Mouse (Mus musculus) macrophage (primary cell): ENCODE data around the gene Samd11. TPM values are rescaled to one million over a fixed set of nuclear protein-coding genes. Genes with fewer than 3 reads are reported as not detected.
A peak's percentile ranks its signal among the peaks of the same experiment; 100 is the strongest.

ENCODE experiments used
- H3K27ac ChIP-seq: fragments of 350-480 bp; formaldehyde crosslinking; 2 replicates; pipeline ENCODE4 v1.9.0; 2021
- H3K36me3 ChIP-seq: fragments of 350-480 bp; formaldehyde crosslinking; 2 replicates; pipeline ENCODE4 v1.9.0; 2021; ENCODE audit errors: inconsistent target
- H3K4me3 ChIP-seq: fragments of 350-480 bp; formaldehyde crosslinking; 2 replicates; pipeline ENCODE4 v1.9.0; 2021; ENCODE audit errors: inconsistent target
- H3K79me2 ChIP-seq: fragments of 350-480 bp; formaldehyde crosslinking; 2 replicates; pipeline ENCODE4 v1.9.0; 2021; ENCODE audit errors: inconsistent target
- WGBS: methylation state at CpG from one replicate; pipeline ENCODE4 v1.1.7; 2026; ENCODE audit warnings: inconsistent platforms; ENCODE audit not compliant: missing documents; 5-methylcytosine and 5-hydroxymethylcytosine counted together
- polyA plus RNA-seq: library from polyadenylated mRNA; stranded (reverse); fragments of 250-400 nt; gene quantifications from 3 replicates; pipeline ENCODE4 v1.2.4, GENCODE M21; 2018; ENCODE audit warnings: inconsistent platforms

Gene Samd11
- polyA plus RNA-seq, 1 experiment from 2014 or later = 0.43 TPM

GRCm38 (mm10) chr4:156228393-156229024 is 26.9 kb downstream of the Samd11 start:
- Histone ChIP-seq H3K27ac (peak overlapping the region; percentile 60), H3K36me3 (peaks cover 40% of the 10 kb centered on the region; the same call in 1 of the 2 replicates), H3K79me2 (peaks cover 11% of the 10 kb centered on the region; the same call in 1 of the 2 replicates), H3K4me3 (peak overlapping the region; percentile 37)
- WGBS = 48% methylated on average over 12 of the region's 12 CpGs

- Histone ChIP-seq H3K36me3 (peaks cover 45% of the 10 kb centered on the region; the same call in 1 of the 2 replicates), H3K79me2 (peaks cover 11% of the 10 kb centered on the region; the same call in 1 of the 2 replicates), H3K27ac (peak overlapping the region; percentile 60), H3K4me3 (peak overlapping the region; percentile 37)
- WGBS = 60% methylated on average over 15 of the region's 18 CpGs
Measured at GRCm38 (mm10) chr4:156227752-156228392, 27.6 kb downstream of the Samd11 start.

GRCm38 (mm10) chr4:156224276-156224675 is 31.2 kb downstream of the Samd11 start:
- Histone ChIP-seq H3K36me3 (peaks cover 37% of the 10 kb centered on the region; the same call in 1 of the 2 replicates), H3K4me3 (no peak overlapping the region), H3K27ac (no peak overlapping the region), H3K79me2 (peaks cover 11% of the 10 kb centered on the region; the same call in 1 of the 2 replicates)
- WGBS = 91% methylated on average over 2 of the region's 2 CpGs

GRCm38 (mm10) chr4:156219936-156220335 is 35.5 kb downstream of the Samd11 start:
- Histone ChIP-seq H3K79me2 (no peaks in the 10 kb centered on the region), H3K27ac (no peak overlapping the region), H3K4me3 (no peak overlapping the region), H3K36me3 (peaks cover 36% of the 10 kb centered on the region; the same call in 1 of the 2 replicates)
- 92% methylated on average over 11 of the region's 11 CpGs for WGBS

DNA sequence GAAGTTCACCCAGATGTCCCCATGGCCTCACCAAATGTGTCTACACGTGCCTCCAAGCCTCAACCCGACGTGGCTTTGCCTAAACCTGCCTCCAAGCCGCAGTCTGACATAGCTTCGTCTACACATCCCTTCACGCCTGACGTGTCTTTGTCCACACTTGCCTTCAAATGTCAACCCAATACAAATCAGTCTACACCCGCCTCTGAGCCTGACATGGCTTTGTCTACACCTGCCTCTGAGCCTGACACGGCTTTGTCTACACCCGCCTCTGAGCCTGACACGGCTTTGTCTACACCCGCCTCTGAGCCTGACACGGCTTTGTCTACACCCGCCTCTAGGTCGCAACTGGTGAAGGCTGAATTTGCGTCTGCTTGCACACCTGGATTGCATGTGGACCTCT is 37.6 kb downstream of the Samd11 start:
- peaks cover 17% of the 10 kb centered on the region; the same call in 1 of the 2 replicates for H3K36me3 ChIP-seq

GRCm38 (mm10) chr4:156217022-156217669 is 38.3 kb downstream of the Samd11 start:
- Histone ChIP-seq H3K27ac (no peak overlapping the region), H3K4me3 (no peak overlapping the region), H3K36me3 (peaks cover 10% of the 10 kb centered on the region; the same call in 1 of the 2 replicates), H3K79me2 (no peaks in the 10 kb centered on the region)
- WGBS = 92% methylated on average over 16 of the region's 16 CpGs

More for the DNA sequence above, 37.6 kb downstream of the Samd11 start:
- 93% methylated on average over 14 of the region's 16 CpGs for whole genome bisulfite sequencing
- Histone ChIP-seq H3K27ac (no peak overlapping the region), H3K79me2 (no peaks in the 10 kb centered on the region), H3K4me3 (no peak overlapping the region)

- no peak overlapping the region for H3K4me3 ChIP-seq
- WGBS = 100% methylated on average over 2 of the region's 2 CpGs
Measured at GRCm38 (mm10) chr4:156216196-156216595, 39.3 kb downstream of the Samd11 start.

GRCm38 (mm10) chr4:156215649-156216048 is 39.8 kb downstream of the Samd11 start, which contains the start of gene Perm1:
Gene Perm1, plus strand, starts transcription at chr4:156215868.
- no peak within 1 kb of the TSS for H3K4me3 ChIP-seq
- no peaks in the 10 kb centered on the region for H3K36me3 ChIP-seq
- WGBS = 72% methylated on average over 4 of the region's 4 CpGs
- no peaks in the 10 kb centered on the region for H3K79me2 ChIP-seq
- no peak within 1 kb of the TSS for H3K27ac ChIP-seq

More at GRCm38 (mm10) chr4:156216196-156216595, 39.3 kb downstream of the Samd11 start:
- Histone ChIP-seq H3K36me3 (peaks cover 1% of the 10 kb centered on the region; the same call in 1 of the 2 replicates), H3K27ac (no peak overlapping the region), H3K79me2 (no peaks in the 10 kb centered on the region)

DNA sequence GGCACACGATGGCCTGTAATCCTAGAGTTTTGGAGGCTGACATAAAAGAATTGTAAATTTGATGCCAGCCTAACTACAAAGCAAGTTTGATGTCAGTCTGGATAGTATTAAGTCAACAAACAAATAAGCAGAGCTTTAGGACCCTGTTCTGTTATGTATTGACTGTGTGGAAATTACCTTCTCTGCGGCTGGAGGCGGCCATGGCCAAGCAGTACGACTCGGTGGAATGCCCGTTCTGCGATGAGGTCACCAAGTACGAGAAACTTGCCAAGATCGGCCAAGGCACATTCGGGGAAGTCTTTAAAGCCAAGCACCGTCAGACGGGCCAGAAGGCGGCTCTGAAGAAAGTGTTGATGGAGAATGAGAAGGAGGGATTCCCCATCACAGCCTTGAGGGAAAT is 42.3 kb downstream of the Samd11 start:
- no peak overlapping the region for H3K4me3 ChIP-seq
- H3K79me2 ChIP-seq = no peaks in the 10 kb centered on the region
- 94% methylated on average over 13 of the region's 13 CpGs for WGBS
- no peaks in the 10 kb centered on the region for H3K36me3 ChIP-seq
- no peak overlapping the region for H3K27ac ChIP-seq

DNA sequence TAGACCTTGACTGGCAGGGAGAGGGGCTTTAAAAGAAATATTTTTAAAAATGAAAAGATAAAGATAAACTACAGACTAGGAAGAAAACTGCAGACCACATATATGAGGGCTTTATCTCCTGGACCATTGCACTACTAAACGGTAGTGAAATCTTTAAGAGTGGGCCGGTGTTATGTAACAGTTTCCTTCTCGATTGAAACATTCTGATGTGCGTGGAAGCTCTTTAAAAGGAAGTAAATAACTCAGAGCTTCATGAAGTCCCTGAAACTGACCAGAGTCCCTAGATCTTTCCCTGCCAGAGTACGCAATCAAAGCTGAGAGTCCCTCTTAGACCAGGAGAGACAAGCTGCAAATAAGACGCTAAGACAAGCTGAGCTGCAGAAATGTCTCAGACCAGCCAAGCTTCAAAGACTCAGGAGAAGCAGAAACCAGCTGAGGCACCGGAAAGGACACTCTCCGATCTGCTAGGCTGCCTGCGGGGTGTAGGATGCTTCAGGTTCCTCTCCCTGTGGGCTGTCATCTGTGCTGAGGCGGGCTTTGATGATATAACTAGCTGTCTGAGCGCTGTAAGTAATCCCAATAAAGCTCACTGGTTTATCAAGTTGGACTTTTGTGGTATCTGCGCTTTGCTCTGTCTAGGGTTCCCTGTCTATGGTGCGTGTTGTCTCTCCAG is 45.4 kb downstream of the Samd11 start:
- H3K79me2 ChIP-seq = no peaks in the 10 kb centered on the region; the same call in 1 of the 2 replicates
- H3K27ac ChIP-seq = no peak overlapping the region
- 40% methylated on average over 13 of the region's 13 CpGs for WGBS
- no peak overlapping the region for H3K4me3 ChIP-seq
- H3K36me3 ChIP-seq = no peaks in the 10 kb centered on the region

DNA sequence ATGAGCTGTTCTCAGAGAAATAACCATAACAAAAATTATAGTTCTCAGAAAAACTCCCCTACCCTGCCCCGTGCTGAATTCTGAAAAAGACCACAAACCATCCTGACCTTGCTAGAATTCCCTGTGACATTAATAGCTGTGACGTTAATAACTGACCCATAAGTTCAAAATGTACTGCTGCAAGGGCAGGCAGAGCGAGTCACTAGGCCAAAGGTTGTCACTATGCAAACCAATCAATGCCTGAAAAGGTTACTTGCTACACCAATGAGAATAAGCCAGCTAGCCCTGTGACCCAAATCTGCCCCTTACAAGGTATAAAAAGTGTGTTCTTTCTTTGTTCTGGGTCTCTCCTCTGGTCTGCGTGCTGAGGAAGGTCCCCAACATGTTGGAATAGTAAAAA is 46.6 kb downstream of the Samd11 start:
- Histone ChIP-seq H3K27ac (no peak overlapping the region), H3K79me2 (peaks cover 5% of the 10 kb centered on the region; the same call in 1 of the 2 replicates), H3K4me3 (no peak overlapping the region), H3K36me3 (no peaks in the 10 kb centered on the region)
- WGBS = 95% methylated on average over 4 of the region's 4 CpGs

GRCm38 (mm10) chr4:156203413-156204131 is 51.9 kb downstream of the Samd11 start:
- under 1% methylated on average over 48 of the region's 49 CpGs for WGBS

GRCm38 (mm10) chr4:156203001-156203412 is 52.5 kb downstream of the Samd11 start, which contains the start of gene AW011738:
Gene AW011738, plus strand, starts transcription at chr4:156203304.
- 1% methylated on average over 21 of the region's 39 CpGs for WGBS
- Histone ChIP-seq H3K79me2 (peaks cover 41% of the 10 kb centered on the region), H3K36me3 (0 out of 2 replicates have a peak, but pooled peaks cover 6% of the 10 kb centered on the region), H3K4me3 (peak within 1 kb of the TSS; percentile 42), H3K27ac (no peak within 1 kb of the TSS)

More at GRCm38 (mm10) chr4:156203413-156204131, 51.9 kb downstream of the Samd11 start:
- Histone ChIP-seq H3K27ac (no peak overlapping the region), H3K4me3 (peak overlapping the region; percentile 42), H3K79me2 (peaks cover 38% of the 10 kb centered on the region), H3K36me3 (0 out of 2 replicates have a peak, but pooled peaks cover 6% of the 10 kb centered on the region)
